Mouse (Mus musculus): ENCODE data around the gene Srsf1. TPM values are rescaled to one million over a fixed set of nuclear protein-coding genes. Genes with fewer than 3 reads are reported as not detected.

The Srsf1 gene
- polyA plus RNA-seq, 1 experiment = 325 TPM

DNA sequence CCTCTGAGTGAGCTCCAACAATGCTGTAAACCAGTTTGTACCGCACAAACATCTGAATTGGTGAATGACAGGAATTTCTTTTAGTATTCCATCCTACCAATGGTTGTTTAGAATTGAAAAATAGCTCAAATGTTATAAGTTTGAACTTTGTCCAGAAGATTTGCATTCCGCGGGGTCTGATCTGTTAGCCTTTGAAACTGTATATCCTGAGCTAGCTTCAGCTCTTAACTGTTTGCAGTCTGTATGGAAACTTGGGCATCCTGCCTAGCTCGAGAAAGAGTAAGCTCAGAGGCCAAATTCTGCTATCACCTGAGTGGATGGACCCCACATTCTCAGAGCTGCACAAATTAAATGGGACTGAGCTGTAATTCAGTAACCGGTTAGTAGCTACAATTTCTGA, 23.9 kb downstream of the Srsf1 start:
- DNase-seq (ENCODE audit: low spot score) = no peak

DNA sequence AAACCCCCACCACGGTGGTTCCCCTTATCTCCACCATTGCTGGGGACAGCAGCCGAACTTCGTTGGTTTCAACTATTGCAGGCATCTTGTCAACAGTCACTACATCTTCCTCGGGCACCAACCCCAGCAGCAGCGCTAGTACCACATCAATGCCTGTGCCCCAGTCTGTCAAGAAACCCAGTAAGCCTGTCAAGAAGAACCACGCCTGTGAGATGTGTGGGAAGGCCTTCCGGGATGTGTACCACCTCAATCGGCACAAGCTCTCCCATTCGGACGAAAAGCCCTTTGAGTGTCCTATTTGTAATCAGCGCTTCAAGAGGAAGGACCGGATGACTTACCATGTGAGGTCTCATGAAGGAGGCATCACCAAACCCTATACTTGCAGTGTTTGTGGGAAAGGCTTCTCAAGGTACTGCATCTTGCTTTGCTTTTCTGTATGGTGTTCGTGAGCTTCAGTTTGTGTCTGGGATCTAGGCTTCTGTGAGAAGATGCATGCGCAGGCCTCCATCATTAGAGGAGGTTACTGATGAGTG, 26.2 kb downstream of the Srsf1 start:
- DNase-seq (ENCODE audit: low spot score) = no peak

DNA sequence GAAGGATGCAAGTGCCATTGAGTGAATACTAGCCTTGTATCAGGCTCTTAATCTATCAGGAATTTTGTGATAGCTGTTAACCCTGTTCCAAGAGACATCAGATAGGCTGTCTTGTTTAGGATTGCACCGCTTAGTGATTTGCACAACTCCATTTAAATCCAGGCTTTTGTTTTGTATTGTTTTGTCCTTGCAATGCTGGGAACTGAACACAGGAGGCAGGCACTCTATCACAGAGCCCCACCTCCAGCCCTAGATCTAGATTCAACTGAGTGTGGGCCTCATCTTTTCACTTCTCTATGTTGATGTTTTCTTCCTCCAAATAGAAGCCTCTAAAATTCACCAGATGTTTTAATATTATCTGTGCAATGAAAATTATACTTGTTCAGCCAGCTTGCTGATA, 28.5 kb downstream of the Srsf1 start:
- no peak for DNase-seq (ENCODE audit: low spot score)

DNA sequence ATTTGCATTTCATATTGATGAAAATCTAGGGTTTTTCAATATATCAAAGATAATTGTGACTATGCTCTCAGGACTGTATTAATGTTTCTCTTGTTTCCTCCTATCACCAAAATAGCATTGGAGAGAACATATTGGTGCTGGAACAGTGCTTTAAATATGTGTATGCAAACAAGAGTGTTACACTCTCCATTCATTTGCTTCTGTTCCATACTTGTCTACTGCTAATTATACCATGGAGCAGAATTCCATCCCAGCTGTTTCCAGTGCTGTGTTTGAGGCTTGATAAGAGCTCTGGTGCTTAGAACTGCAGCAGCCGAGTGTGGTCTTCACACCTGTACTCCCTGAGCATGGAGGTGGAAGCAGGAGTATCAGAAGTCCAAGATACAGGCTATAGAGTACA, 29.2 kb downstream of the Srsf1 start:
- no peak for DNase-seq (ENCODE audit: low spot score)

DNA sequence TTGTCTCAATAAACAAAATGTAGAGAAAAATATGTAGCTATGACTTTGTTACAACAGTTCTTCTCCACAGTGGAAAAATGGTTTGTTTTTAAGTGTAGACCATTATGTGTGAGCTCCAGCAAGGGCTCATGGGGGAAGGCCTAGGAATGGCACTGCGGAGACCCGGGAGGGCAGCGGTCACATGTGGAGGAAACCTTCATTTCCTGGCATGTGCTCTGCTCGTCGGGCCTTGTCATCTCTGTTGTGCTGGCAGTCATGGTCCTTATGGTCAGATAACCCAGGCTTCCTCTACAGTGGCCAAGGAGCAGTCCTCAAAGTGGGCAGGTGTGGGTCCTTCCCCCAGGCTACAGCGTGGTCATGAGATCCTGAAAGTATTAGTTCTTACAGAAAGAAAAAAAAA, 36.5 kb downstream of the Srsf1 start:
- DNase-seq (ENCODE audit: low spot score) = no peak

DNA sequence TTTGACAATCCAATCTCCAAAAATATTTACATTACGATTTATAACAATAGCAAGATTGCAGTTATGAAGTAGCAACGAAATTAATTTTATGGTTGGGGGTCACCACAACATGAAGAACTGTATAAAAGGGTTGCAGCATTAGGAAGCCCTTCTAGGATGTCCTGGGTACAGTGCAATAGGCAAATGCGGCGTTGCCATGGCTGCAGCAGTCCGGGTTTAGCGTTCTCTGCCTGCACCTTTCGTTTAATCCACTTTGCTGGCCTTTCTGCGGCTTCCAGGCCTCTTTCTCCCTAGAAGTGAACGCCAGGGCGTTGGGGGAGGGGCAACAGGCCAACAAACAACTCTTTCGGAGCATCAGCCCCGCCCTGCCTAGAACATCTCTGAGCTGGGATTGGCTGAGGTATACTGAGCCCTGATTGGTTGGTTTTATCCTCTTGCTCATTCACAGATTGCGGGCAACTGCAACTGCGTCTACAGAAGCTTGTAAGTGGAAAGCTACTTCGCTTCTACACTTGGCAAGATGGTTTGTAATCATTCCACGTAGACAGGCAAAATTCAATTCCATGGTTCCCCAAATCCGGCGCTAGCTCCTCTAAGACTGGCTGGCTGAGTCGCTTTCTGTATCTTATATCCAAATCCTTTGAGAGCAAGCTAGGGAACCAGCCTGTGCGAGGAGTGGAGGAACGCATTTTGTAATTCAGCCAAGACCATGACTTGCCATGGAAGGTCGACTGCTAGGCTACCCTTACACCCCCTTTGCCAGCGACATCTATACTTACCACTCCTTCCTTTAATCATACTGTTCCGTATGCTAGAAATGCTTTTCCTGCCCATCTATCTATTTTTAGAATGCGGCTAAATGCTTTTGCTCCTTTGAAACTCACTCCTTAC, 39.8 kb downstream of the Srsf1 start:
- peak; percentile 60 for DNase-seq (ENCODE audit: low spot score)

DNA sequence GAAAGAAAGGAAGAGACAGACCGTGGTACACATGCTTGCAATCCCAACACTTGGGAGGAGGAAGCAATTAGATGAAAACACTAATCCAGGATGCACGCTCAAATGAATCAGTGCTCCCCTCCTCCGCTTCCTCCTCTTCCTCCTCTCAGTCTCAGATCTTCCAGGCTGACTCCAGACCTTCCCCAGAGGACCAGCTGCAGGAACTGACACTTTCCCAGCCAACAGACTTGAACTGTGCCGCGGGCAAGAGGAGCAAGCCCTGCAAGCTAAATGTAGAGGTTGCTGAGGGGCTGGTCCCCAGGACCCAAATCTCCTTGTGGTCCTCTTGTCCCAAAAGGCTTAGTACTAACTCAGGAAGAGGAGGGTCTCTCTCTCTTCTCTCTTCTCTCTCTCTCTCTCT, 42.0 kb downstream of the Srsf1 start:
- DNase-seq (ENCODE audit: low spot score) = no peak

DNA sequence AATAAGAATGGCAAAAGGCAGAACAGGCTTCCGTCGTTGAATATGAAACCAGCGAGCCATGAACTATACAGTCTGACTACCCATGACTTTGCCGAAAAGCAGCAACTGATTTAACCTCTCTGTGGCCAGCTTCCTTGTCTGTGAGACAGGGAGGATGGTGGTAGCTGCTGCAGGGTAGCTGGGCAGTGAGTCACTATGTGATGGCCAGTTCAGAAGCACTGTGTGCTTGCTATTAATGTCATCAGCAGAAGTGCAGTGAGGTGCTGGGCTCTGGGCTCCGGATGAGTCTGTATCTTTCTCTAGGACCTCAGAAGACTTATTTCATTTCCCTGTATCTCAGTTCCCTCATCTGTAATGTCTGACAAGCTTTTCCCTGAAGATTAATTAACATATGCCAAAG, 43.1 kb downstream of the Srsf1 start:
- DNase-seq (ENCODE audit: low spot score) = no peak

DNA sequence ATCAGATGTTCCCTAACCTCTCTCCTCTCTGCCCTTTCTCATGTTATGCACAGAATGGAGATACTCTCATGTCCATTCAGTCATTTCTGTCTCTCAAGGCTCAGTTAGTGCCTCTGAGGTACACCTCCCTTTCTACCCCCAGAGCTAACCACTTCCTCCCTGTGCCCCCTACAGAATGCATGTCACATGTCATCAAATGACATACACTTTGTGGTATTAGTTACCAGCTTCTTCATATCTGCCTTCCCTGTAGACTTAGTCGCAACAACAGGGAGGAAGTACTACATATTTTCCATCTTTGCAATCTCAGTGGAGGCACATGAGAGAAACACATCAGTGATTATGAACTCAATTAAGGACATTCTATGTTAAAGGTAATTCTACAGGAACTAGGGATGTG, 44.8 kb downstream of the Srsf1 start:
- no peak for DNase-seq (ENCODE audit: low spot score)

DNA sequence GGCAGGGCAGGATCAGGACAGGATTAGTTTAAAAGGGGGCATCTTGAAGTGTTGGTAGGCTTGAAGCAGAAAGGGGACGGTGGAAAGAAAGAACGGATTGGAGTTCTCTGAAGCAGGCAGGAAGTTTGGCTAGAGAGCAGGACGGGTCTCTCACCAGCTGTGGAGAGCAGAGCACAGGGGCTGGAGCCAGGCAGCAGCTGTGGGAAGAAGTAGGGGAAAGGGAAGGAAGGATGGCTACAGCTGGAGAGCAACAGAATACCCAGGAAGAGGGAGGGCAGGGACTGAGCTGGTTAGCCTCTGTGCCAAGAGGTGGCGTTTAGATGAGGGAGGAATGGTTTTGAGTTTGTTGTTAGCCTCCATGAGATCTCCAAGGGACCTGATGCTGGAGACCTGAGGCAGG, 50.0 kb downstream of the Srsf1 start:
- DNase-seq (ENCODE audit: low spot score) = no peak

DNA sequence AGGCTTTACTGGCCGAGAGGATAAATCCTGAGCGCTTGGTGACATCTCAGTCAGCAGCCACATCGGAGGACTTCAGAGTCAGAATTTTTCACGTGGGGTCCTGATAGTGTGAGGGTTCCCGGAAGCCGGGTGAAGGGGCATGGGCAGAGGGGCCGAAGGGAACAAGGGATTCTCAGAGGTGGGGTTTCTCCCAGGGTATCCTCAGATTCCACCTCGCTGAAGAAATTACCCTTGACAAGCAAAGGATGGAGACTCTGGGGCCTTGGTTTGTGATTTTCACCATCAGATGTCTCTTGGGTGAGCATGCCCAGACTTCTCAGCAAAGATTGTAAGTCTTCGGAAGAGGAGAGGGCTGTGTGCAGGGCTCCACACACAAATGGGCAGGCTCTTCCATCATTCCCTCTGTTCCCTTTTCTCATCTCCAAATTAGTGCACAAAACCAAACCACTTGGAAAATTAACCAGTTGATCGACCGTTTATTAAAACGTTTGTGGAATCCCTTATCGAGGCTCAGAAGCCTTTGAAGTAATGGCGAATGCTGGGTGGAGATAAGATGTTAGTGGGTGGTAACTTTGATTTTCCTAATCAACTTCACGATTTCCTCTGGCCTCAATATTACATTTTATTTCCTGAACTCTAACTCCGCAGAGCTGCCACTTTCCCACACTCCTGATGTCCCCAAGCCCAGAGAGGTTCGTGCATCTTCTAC, 51.0 kb downstream of the Srsf1 start, which contains the start of gene Cuedc1:
TSS of gene Cuedc1 (plus strand) at position 38 of the 709 bp plus-strand sequence.
- no peak for DNase-seq (ENCODE audit: low spot score)

DNA sequence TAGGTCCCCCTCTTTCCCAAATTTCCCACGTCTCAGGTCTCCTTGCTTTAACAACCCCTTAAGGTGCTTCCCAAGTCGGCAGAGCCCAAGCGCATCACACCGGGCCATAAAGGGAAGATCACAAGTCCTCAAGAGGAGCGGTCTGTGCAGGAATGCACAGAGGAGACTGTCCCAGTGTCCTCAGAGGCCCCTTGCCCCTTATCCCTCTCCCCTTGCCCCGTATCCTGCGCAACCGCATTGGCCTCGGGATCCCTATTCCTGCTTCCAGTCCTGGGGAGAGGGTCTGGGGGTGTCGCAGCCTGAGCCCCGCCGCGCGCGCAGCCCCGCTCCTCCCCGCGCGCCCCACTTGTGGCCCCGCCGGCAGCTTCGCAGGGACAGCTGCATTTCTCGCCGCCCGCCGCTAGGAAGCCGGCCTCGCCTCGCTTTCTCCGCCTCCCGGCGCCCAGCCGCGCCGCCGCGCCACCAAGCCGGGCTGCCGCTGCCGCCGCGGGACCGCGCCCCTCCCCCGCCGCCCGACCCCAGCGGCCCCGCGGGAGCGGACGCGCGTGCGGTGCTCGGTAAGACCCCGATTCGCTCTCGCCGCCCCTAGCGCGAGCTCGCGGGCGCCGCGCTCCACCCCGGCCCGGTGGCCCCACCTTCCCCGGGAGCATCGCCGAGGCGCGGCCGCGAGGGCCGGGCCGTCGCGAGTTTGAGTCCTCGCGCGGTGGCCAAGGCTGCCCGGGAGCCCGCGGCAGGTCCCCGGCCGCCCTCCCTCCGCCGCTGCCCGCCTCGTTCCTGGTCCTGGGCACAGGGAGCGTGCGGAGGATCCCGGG, 51.8 kb downstream of the Srsf1 start:
- DNase-seq (ENCODE audit: low spot score) = peak; percentile 83

DNA sequence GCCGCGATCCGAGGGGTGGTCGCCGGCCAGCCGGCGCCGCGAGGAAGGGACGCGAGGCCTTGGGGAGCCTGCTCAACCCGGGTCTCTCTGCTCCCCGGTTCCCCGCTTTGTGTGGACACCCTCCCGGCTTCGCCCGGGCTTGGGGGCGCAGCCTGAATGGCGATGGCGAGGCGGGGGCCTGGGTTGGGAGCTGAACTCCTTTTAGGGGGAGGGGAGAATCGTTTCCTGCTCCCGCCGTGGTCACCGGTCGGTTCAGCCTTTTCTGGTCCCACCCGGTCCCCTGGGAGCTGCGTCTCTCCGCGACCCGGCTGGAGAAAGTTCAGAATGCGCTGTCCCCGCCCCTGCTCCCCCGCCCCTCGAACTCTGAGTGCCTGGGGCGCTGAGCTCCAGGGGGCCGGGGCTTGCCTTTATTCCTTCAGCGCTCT, 52.4 kb downstream of the Srsf1 start:
- peak; percentile 62 for DNase-seq (ENCODE audit: low spot score)

DNA sequence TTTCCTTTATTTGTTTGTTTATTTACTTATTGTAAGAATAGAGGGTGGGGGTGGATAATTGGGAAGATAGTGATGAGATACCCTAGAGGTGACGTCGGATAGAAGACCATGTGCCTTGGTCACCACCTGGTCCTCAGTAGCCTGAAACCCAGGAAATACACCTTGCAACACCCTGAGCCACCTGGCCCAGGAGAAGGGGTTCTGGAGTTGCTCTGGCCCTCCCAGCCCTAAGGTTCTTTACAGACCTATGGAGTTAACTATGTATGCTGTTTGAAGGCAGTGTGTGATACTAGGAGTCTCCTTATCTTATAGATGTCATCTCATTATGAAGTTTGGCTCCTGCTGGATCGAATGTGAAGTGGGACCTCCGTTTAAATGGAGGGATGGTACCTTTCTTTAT, 53.0 kb downstream of the Srsf1 start:
- DNase-seq (ENCODE audit: low spot score) = no peak

Other genes starting within 250 kb of the Srsf1 start
- gene Lpo, start 219.1 kb upstream of the Srsf1 start, polyA plus RNA-seq (2012; rRNA removed) = not detected in 2 replicates
- gene Mks1, start 194.2 kb upstream of the Srsf1 start, polyA plus RNA-seq (2012; rRNA removed) = 14.6 and 19.2 TPM in 2 replicates
- gene Epx, start 171.8 kb upstream of the Srsf1 start, polyA plus RNA-seq (2012; rRNA removed) = not detected in 2 replicates
- gene Olfr462, start 155.1 kb upstream of the Srsf1 start, polyA plus RNA-seq (2012; rRNA removed) = not detected in 2 replicates
- not detected in 2 replicates for gene Olfr463, start 150.0 kb upstream of the Srsf1 start, polyA plus RNA-seq (2012; rRNA removed)
- gene Olfr464, start 126.4 kb upstream of the Srsf1 start, polyA plus RNA-seq (2012; rRNA removed) = not detected in 2 replicates
- 99.3 and 124 TPM in 2 replicates for gene Dynll2, start 59.8 kb upstream of the Srsf1 start, polyA plus RNA-seq (2012; rRNA removed)
- 33.6 and 47.4 TPM in 2 replicates for gene Vezf1, start 20.9 kb downstream of the Srsf1 start, polyA plus RNA-seq (2012; rRNA removed)
- gene Cuedc1, start 50.7 kb downstream of the Srsf1 start, polyA plus RNA-seq (2012; rRNA removed) = 62.4 and 86.0 TPM in 2 replicates
- 77.3 and 83.9 TPM in 2 replicates for gene Mrps23, start 157.0 kb downstream of the Srsf1 start, polyA plus RNA-seq (2012; rRNA removed)
- gene Ccdc182, start 246.7 kb downstream of the Srsf1 start, polyA plus RNA-seq (2012; rRNA removed) = not detected in 2 replicates

All from urinary bladder, adult 2 months (tissue).